Mouse (Mus musculus): ENCODE measurements around the gene Slc16a6. TPM values are rescaled to one million over a fixed set of nuclear protein-coding genes. Genes with fewer than 3 reads are reported as not detected.

Gene Slc16a6
- total RNA-seq, 2 experiments from 2014 or later = 7.3 to 7.7 TPM

DNA sequence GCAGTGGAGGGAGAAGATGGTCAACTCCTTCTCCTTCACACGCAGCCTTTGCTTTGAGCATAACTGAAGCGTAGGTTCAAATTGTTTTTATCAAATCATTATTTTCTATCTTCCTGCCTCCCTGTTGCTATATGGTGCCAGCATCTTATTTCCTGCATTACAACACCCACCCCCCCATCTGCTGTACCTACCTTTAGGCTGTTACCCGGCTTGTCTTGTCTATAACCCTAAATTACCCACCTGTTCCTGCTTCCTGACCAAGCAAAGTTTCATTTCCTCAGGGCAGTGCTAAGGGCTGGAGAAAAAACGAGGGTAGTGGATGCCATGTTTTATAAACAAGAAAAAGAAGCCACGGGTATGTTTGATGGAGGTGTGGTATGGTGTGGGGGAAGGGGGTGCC lies 52.2 kb downstream of the Slc16a6 start:
- intact Hi-C loops (cut with DNase I) = no loop called here
- DNase-seq = no peak

DNA sequence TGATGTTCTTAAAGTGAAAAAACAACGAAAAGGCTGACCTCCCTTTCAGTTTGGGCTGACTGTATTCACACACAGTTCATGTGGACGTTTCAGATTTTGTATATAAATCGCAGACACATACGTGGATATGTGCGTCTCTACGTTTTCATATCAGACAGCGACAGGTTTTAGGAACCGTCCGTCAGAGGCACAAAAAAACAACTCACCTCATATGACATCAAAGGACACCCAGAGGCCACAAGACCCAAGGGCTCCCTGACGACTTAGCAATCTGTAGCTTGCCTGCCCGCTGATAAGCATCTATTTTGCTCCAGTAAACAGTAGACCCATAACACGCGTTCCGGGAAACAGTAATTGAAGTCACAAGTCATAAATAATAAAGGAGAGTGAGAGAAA lies 52.8 kb downstream of the Slc16a6 start:
- intact Hi-C loops (cut with DNase I) = no loop called here
- DNase-seq = no peak

DNA sequence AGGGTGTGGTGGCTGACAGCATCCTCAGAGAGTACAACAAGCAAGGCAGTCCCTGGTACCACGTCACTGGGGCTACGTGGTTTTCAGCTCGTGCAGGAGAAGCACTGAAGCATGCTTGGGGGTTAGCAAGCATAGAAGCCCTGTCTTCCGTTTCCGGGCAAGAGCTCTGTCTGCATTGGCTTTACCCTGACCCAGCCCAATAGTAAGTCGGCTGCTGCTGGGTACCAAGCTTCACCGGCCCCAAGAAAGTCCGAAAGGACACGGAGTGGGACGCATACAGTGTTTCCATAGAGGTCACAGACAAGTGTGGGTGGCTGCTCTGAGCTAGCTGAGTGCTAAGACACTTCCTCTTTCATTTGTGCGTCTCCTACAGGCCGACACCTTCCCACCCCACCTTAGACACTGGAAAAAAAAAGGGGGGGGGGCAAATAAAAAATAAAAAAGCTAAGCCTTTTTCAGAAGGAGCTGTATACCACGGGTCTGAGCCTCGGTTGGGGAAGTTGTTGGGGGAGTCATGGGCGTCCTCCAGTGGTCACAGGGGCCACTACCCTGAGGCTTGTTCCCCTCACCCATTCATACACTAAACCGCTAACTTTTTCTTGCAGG lies 53.3 kb downstream of the Slc16a6 start:
- no peak for DNase-seq
- intact Hi-C loops (cut with DNase I) = loop anchor here (5.0 kb wide), 1 partner anchor 43 kb away; no protein-coding TSS in a partner anchor

DNA sequence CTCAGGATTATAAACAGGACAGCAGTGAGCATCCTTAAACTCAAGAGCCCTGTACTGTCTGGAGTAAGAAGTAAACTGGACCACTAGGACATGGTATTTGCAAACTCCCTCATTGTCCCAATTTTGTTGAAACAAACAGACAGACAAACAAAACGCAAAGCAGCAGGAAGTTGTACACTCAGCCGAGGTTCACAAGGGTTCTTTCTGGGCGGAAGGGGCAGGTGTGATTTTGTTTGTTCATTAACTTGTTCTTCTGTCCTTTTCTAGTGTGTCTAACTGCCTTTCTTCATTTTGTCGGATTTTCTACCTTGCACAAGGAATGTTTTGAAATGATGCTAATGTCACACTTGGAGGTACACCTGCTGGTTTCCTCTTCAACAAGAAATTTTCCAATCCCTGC lies 53.9 kb downstream of the Slc16a6 start:
- DNase-seq = no peak
- intact Hi-C loops (cut with DNase I) = loop anchor here (5.0 kb wide), 1 partner anchor 42 kb away; no protein-coding TSS in a partner anchor

DNA sequence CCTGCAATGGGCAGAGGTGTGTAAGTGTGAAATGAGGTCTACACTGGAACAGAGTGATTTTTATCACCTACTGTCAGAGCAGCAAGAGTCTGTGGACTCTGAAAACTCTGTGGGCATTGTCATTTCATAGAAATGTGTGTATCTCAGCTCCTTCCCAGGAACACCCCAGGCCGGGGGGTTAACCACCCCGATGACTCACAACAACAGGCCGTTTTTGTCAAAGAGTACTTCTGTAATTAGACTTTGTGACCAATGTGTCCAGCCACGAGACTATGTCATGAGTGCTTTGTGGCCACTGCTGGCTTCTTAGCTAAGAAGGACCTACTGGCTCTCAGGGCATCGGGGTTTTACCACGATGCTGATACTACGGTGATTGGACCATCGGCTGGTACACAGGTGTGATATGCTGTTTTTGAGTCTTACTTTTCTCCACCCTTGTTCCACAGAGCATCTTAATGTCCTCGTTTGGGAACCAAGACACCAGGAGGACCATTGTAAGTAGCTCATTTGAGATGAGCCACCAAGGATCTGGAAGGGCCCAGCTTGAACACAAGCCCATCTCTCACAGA lies 55.8 kb downstream of the Slc16a6 start:
- intact Hi-C loops (cut with DNase I) = loop anchor here (5.0 kb wide), 1 partner anchor 40 kb away; no protein-coding TSS in a partner anchor

DNA sequence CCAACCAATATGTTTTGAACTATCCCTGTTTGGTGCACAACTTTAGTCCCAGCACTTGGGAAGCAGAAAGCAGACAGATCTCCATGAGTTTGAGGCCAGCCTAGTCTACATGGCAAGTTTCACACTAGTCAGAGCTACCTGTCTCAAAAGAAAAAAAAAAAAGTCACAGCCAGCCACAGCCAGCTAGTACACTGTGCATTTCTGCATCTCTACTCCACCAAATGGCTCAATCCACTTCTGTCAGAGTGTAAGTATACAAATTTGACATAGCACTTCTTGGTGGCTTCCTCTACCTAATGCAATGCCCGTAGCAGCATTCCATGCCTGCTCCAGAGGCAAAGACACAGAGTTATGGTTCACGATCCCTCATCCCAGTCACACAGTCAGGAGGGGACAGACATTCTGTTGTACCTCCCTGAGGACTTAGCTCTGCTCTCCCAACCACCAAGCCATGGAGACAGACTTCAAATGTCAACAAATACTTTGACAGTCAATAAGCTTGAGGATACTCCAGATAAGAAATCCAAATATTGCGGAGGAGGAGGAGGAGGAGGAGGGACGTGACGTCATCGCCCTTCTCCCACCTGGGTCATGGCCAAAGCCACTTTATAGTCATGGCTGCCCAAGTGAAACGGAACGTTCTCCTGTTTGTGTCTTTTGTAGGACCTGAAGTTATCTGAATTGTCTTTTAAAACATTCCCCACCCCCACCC lies 56.5 kb downstream of the Slc16a6 start:
- intact Hi-C loops (cut with DNase I) = loop anchor here (5.0 kb wide), 1 partner anchor 40 kb away; no protein-coding TSS in a partner anchor
- no peak for DNase-seq

More for the DNA sequence above, 55.8 kb downstream of the Slc16a6 start:
- DNase-seq = no peak

DNA sequence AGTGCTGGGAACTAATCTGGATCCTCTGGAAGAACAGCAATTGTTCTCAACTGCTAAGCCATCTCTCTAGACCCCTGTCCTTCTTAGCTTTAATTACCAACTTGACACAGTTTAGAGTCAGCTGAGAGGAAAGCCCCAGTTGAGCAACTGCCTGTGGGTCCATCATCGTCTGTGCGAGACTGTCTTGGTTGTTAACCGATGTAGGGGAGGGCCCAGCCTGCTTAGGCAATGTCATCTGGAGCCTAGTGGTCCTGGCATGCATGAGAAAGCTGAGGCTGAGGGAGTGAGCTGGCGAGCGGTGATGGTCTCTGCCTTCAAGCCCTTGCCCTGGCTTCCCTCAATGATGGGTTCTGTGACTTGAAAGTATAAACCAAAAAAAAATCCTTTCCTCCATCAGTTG lies 58.6 kb downstream of the Slc16a6 start:
- DNase-seq = no peak
- intact Hi-C loops (cut with DNase I) = loop anchor here (5.0 kb wide), 1 partner anchor 38 kb away; no protein-coding TSS in a partner anchor

DNA sequence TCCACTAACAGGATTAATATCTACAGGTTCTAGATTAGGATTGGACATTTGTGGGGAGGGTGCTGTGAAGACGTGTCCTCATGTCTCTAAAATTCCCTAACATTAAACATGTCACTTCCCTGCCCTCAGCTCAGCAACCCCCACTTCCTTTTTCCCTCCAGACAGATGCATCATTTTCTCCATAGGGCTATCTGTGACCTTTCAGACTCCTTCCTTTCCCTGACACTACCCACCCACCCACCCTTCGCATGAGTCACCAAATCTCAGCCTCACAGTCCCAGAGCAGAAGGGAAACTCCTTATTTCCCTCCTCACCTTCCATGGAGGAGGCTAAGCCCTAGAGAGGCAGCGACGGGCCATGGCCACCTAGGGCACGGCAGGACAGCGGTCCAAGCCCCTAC lies 59.8 kb downstream of the Slc16a6 start, which contains the start of gene 9930022D16Rik:
Gene 9930022D16Rik, plus strand, starts transcription at position 301 of the 400 bp plus-strand sequence.
- no peak for DNase-seq
- intact Hi-C loops (cut with DNase I) = no loop called here

DNA sequence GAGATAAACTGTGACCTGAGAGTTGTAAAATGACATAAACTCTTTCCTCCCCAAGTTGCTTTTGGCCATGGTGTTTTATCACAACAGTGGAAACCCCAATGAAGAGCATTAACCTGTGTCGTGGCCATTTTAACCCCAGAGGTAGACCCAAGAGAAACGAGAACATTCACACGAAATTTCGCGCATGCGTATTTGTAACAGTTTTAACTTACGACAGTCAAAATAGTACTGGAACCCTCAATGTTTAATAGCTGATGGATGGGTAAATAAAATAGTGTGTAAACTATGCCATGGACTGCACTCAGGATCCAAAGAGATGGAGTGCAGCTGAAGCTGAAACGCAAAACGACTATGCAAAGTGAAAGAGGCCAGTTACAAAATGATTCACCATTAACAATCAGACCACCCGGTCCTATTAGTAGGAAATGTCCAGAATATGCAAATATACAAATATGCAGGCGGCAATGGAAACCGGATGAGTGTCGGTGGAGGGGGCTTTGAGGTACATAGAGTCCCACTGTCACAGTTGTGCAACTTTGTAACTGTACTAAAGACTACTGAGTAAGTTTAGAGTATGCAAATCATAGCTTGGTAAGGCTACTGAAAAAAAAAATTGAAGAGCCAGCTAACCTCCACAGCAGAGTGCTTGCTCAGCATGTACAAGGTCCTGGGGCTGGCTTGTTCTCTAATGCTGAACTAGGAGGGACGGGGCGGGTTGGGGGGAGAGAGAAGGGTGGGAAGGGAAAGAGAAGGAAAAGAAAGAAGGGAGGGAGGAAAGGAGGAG lies 63.0 kb downstream of the Slc16a6 start:
- intact Hi-C loops (cut with DNase I) = no loop called here
- no peak for DNase-seq

DNA sequence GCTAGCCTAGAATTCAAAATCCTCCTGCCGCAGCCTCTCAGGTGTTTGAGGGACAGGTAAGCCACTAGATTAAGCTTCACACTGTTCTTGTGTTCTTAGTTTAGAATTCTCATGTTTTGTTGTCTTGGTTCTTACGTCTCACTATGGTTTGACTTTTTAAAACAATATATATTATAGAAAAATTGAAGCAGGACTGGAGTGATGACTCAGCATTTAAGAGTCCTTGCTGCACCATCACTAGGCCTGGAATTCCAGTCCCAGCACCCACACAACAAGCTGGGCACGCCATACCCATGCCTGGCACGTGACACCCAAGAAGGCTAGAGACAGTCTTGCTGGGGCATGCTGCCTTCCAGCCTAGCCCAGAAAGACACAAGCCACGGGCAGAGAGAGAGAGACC lies 67.0 kb downstream of the Slc16a6 start:
- no peak for DNase-seq
- intact Hi-C loops (cut with DNase I) = no loop called here

Small RNA genes within 50 kb of the gene (microRNA-seq; reads per million reads assigned to microRNA genes)
- 0 reads per million in 2 experiments for gene Gm25540

Other genes starting within 250 kb of the Slc16a6 start
- gene Rgs9, start 175.5 kb downstream of the Slc16a6 start, total RNA-seq (2021) = under 1 TPM; 0.39 to 0.41 TPM
- gene Gna13, start 110.8 kb downstream of the Slc16a6 start, total RNA-seq (2021) = 10 to 100 TPM; 37.6 to 38.4 TPM
- not detected for gene 9930022D16Rik, start 59.7 kb downstream of the Slc16a6 start, total RNA-seq (2021)
- 10 to 100 TPM; 42.5 to 46.1 TPM for gene Amz2, start 47.7 kb downstream of the Slc16a6 start, total RNA-seq (2021)
- gene Arsg, start 224 bp downstream of the Slc16a6 start, total RNA-seq (2021) = 1 to 10 TPM; 2.7 to 2.8 TPM
- 100 to 1,000 TPM in 1 of 2 experiments, 10 to 100 TPM in 1; 98.4 to 101 TPM for gene Wipi1, start 138.4 kb upstream of the Slc16a6 start, total RNA-seq (2021)
- gene Prkar1a, start 175.8 kb upstream of the Slc16a6 start, total RNA-seq (2021) = 100 to 1,000 TPM; 365 to 412 TPM
- gene Fam20a, start 248.7 kb upstream of the Slc16a6 start, total RNA-seq (2021) = 1 to 10 TPM; 5.5 to 5.7 TPM

Measured in heart, postnatal 14 days (tissue).